Mouse (Mus musculus) B cell, adult 67 days (primary cell): ENCODE results near the gene Hist2h4. TPM values are rescaled to one million over a fixed set of nuclear protein-coding genes. Genes with fewer than 3 reads are reported as not detected.

Source experiments
- total RNA-seq, 2 experiments: library from RNA; stranded (reverse); gene quantifications; 4 replicates each; pipeline ENCODE4 v1.2.4; 2023

The Hist2h4 gene
- total RNA-seq: 10 to 100 TPM; 57.1 to 68.9 TPM

DNA sequence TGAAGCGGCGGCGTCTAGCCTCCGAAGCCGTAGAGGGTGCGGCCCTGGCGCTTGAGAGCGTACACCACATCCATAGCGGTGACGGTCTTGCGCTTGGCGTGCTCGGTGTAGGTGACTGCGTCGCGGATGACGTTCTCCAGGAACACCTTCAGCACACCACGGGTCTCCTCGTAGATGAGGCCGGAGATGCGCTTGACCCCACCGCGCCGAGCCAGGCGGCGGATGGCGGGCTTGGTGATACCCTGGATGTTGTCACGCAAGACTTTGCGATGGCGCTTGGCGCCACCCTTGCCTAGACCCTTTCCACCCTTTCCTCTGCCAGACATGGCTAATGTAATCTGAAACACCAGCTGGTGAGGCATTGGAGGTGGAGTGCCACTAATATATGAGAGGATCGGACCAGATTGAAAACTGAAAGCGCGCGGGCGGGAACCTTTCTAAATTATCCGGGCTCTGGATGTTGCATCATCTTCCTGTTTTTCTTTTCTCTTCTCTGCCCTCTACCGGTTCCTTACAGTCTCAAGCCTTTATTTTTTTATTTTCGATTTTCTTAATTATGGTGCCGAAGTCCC lies at the start of gene Hist2h4:
Gene Hist2h4 (minus strand): TSS at position 333 of the 572 bp plus-strand sequence.

DNA sequence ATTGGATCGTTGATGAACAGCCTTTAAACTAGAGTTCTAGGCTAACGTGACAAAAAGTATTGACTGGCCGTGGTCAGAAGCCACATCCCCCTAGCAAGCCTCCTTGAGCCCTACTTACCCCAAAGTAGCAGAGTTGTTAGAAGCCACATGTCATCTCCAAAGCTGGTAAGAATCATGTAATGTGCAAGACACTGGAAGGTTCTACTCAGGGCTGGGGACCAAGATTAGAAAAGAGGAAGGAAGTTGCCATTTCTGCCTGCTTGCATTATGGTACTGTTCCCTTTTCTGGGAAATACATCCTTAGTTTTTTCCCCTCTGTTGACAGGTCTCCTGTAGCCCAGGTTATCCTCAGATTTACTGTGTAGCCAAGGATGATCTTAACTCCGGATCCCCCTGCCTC lies 30.7 kb upstream of the Hist2h4 start, which contains the start of gene Fcgr1:
Gene Fcgr1 (minus strand): TSS at position 183 of the 400 bp plus-strand sequence.

DNA sequence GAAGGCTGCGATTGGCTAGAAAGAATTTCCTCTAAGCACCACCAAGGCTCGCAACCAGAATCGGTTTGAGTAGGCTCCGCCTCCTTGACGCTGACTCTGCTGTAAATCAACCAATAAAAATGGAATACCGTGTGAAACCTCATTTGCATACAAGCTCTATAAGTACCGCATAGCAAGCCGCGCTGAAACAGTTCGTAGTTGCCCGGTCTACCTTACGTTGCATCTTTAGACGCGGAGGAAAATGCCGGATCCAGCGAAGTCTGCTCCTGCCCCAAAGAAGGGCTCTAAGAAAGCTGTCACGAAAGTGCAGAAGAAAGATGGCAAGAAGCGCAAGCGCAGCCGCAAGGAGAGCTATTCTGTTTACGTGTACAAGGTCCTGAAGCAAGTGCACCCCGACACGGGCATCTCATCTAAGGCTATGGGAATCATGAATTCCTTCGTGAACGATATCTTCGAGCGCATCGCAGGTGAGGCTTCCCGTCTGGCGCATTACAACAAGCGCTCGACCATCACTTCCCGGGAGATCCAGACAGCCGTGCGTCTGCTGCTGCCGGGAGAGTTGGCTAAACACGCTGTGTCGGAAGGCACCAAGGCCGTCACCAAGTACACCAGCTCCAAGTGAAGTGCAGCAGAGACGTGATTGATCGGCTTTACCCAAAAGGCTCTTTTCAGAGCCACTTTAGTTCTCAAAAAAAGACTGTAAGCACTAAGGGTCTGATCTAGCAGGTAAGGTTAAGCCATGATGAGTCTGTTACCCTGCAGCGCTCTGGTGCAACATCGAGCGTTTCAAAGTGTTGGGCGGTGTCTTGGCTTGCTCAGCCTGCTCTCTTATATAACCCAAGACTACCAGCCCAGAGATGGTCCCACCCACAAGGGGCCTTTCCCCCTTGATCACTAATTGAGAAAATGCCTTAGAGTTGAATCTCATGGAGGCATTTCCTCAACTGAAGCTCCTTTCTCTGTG lies 6.7 kb upstream of the Hist2h4 start, which contains the start of gene Hist2h2bb:
Gene Hist2h2bb (plus strand): TSS at position 242 of the 964 bp plus-strand sequence.

DNA sequence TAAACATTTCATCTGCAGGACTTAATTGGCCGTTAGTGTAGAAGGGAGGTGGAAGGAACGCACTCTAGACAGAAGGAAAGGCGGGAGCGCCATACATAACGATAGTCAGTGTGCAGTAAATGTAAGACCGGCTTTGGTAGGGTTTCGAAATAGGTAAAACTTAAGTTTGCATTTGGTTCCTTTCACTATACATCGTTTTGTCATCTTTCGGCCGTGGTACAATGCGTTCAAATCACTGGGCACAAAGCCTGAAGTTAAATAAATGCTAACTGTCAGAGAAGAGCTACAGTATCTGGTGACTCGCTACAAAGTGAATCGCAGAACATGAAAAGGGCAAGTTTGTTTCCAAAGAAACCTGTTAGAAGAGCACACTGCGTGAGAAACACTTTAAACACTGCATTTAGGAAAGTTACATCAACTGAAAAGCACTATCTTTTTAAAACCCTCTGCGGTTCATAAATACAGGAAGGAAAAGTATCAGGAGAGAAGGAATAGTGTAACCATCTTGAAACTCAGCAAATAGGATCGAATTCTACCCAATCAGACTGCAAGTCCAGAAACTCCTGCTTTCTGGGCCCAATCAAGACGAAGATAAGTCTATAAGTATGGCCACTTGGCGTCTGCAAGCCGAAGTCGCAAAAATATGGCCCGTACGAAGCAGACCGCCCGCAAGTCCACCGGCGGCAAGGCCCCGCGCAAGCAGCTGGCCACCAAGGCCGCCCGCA lies 5.1 kb upstream of the Hist2h4 start, which contains the start of gene Hist2h3b:
Gene Hist2h3b (plus strand): TSS at position 604 of the 725 bp plus-strand sequence.

DNA sequence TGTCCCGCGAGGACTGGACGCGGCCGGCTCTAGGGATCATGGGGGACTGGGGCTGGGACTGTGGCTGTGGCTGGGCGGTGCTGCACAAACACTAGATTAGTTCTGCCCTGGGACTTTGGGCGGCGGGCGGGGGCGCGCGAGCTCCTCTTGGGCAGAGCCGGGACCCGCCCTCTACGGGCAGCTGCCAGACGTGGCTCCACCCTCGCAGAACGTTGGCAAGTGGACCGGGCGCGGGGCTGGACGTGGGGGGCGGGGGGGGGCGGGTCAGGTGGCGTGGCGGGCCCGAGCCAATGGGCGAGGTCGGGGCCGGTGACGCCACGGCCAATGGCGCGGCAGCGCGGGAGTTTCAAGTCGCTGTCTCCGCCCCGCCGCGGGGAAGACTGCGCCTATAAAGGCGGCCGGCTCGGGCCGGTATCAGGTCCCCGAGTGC lies 16.7 kb downstream of the Hist2h4 start, which contains the start of gene Hist2h3c1:
Gene Hist2h3c1 (plus strand): TSS at position 259 of the 430 bp plus-strand sequence.

DNA sequence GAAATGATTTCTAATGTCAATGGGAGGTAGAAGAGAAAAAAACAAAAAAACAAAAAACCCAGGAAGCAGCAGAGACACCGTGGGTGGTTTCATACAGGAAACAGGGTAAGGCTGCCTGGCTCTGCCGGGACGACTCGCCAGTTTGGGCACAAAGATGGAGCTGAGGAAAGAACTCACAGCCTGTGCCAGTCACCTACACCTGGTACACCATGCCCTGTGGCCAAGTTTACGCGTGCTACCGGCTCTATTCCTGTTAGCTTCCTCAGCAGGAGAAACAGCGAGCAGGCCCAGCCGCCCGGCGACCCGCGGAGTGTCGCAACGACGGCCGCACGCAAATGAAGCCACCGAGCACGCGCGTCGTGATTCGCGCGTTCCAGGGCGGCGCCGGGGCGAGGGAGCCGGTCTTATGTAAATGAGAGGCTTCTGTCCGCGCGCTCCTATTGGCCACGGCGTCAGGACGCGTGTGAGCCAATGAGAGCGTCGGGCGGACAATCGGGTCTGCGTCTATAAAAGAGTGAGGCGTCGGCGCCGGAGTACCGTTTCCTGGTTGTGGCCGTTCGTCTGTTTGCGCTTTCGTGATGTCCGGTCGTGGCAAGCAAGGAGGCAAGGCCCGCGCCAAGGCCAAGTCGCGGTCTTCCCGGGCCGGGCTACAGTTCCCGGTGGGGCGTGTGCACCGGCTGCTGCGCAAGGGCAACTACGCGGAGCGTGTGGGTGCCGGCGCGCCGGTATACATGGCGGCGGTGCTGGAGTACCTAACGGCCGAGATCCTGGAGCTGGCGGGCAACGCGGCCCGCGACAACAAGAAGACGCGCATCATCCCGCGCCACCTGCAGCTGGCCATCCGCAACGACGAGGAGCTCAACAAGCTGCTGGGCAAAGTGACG lies 17.9 kb downstream of the Hist2h4 start, which contains the start of gene Hist2h2aa1:
Gene Hist2h2aa1 (plus strand): TSS at position 495 of the 884 bp plus-strand sequence.

DNA sequence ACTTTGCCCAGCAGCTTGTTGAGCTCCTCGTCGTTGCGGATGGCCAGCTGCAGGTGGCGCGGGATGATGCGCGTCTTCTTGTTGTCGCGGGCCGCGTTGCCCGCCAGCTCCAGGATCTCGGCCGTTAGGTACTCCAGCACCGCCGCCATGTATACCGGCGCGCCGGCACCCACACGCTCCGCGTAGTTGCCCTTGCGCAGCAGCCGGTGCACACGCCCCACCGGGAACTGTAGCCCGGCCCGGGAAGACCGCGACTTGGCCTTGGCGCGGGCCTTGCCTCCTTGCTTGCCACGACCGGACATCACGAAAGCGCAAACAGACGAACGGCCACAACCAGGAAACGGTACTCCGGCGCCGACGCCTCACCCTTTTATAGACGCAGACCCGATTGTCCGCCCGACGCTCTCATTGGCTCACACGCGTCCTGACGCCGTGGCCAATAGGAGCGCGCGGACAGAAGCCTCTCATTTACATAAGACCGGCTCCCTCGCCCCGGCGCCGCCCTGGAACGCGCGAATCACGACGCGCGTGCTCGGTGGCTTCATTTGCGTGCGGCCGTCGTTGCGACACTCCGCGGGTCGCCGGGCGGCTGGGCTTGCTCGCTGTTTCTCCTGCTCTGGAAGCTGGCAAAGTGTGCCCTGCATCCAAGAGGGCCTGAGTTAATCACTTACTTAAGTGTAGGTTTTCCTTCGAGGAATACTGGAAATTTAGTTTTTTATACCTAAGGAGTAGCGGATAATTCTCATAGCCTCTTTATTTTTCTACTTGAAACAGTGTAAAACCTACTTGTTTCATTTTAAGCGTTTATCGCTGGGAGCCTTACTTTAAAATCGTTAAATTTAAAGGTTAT lies 22.9 kb downstream of the Hist2h4 start, which contains the start of gene Hist2h2aa2:
Gene Hist2h2aa2 (minus strand): TSS at position 328 of the 850 bp plus-strand sequence.

DNA sequence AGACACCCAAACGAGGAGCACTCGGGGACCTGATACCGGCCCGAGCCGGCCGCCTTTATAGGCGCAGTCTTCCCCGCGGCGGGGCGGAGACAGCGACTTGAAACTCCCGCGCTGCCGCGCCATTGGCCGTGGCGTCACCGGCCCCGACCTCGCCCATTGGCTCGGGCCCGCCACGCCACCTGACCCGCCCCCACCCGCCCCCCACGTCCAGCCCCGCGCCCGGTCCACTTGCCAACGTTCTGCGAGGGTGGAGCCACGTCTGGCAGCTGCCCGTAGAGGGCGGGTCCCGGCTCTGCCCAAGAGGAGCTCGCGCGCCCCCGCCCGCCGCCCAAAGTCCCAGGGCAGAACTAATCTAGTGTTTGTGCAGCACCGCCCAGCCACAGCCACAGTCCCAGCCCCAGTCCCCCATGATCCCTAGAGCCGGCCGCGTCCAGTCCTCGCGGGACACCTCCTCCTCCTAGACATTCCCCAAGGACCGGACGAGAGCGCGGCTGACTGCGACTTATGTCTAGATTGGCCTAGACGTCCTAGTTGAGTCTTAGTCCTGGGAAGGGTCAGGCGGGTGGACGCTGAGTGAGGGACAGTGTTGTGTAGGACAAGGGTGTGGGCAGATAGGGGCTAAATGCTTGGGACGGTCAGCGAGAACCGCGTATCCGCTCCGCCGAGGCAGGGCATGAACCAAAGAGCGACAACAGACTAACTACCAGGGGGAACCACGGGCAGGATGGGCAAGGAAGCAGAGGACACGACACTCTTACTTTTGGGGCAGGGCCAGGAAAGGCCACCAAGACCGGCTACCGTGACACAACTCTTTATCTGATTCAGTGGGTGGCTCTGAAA lies 23.9 kb downstream of the Hist2h4 start, which contains the start of gene Hist2h3c2:
Gene Hist2h3c2 (minus strand): TSS at position 174 of the 840 bp plus-strand sequence.

DNA sequence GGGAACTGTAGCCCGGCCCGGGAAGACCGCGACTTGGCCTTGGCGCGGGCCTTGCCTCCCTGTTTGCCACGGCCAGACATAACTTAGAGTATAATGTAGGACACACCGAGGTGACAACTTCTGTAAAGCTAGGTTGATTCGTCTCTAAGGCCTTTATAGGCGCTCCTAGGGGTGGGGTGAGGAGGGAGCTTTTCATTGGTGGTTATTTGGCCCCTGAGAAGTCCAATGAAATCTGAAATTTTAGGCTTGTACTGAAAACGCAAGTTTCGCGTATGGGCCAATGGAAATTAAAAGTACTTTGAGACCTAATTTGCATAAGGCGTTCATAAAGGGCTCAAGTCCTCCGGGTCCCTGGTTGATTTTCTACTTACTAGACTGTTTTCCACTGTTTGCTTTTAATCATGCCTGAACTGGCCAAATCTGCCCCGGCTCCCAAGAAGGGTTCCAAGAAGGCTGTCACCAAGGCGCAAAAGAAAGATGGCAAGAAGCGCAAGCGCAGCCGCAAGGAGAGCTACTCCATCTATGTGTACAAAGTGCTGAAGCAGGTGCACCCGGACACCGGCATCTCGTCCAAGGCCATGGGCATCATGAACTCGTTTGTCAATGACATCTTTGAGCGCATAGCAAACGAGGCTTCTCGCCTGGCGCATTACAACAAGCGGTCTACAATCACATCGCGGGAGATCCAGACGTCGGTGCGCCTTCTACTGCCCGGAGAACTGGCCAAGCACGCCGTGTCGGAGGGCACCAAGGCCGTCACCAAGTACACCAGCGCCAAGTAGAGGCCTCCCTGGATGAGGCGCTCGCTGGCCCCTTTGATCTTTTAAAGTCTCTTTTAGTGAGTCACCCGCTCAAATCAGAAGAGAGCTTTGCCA lies 42.1 kb downstream of the Hist2h4 start, which contains the start of the genes Hist2h2ac and Hist2h2be:
Gene Hist2h2ac (minus strand): TSS at position 116 of the 875 bp plus-strand sequence.
Gene Hist2h2be (plus strand): TSS at position 355 of the 875 bp plus-strand sequence.

DNA sequence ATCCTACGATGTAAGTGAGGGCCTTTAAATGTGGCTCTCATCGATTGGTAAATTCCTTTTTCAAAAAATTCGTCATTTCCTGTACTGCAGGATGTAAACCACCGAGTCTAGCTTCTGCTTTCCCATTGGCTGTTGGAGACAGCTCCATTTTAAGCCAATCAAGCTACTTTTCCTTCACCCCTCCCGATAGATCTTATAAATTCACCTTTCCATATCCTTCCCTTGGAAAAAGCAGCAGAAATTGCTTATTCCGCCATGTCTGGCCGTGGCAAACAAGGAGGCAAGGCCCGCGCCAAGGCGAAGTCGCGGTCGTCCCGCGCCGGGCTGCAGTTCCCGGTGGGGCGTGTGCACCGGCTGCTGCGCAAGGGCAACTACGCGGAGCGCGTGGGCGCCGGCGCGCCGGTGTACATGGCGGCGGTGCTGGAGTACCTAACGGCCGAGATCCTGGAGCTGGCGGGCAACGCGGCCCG lies 43.4 kb downstream of the Hist2h4 start, which contains the start of the genes Bola1 and Hist2h2ab:
Gene Bola1 (minus strand): TSS at position 49 of the 470 bp plus-strand sequence.
Gene Hist2h2ab (plus strand): TSS at position 205 of the 470 bp plus-strand sequence.

Other genes starting within 250 kb of the Hist2h4 start
- 10 to 100 TPM; 22.5 to 26.8 TPM for gene Vps45, start 204.8 kb downstream of the Hist2h4 start, total RNA-seq
- gene Otud7b, start 158.8 kb downstream of the Hist2h4 start, total RNA-seq: 10 to 100 TPM; 61.6 to 63.2 TPM
- 1 to 10 TPM; 3.2 to 3.5 TPM for gene Mtmr11, start 101.3 kb downstream of the Hist2h4 start, total RNA-seq
- 10 to 100 TPM; 86.0 to 89.2 TPM for gene Sf3b4, start 91.0 kb downstream of the Hist2h4 start, total RNA-seq
- 1 to 10 TPM; 1.9 to 2.8 TPM for gene Sv2a, start 82.2 kb downstream of the Hist2h4 start, total RNA-seq
- gene Bola1, start 43.6 kb downstream of the Hist2h4 start, total RNA-seq: 10 to 100 TPM in 1 of 2 experiments, 1 to 10 TPM in 1; 8.9 to 12.7 TPM
- 1 to 10 TPM; 3.6 to 6.4 TPM for gene Hist2h2ab, start 43.4 kb downstream of the Hist2h4 start, total RNA-seq
- 100 to 1,000 TPM; 121 to 127 TPM for gene Hist2h2ac, start 42.4 kb downstream of the Hist2h4 start, total RNA-seq
- gene Hist2h2be, start 42.2 kb downstream of the Hist2h4 start, total RNA-seq: 1 to 10 TPM; 5.3 to 5.9 TPM
- 1 to 10 TPM; 1.5 to 2.7 TPM for gene Hist2h3c2, start 24.2 kb downstream of the Hist2h4 start, total RNA-seq
- gene Hist2h2aa2, start 23.0 kb downstream of the Hist2h4 start, total RNA-seq: 100 to 1,000 TPM; 794 to 801 TPM
- gene Hist2h2aa1, start 17.8 kb downstream of the Hist2h4 start, total RNA-seq: 10 to 100 TPM in 1 of 2 experiments, not detected in 1; 26.8 TPM
- gene Hist2h3c1, start 16.6 kb downstream of the Hist2h4 start, total RNA-seq: not detected
- 100 to 1,000 TPM; 160 to 180 TPM for gene Hist2h3b, start 5.3 kb upstream of the Hist2h4 start, total RNA-seq
- 100 to 1,000 TPM; 237 to 261 TPM for gene Hist2h2bb, start 6.4 kb upstream of the Hist2h4 start, total RNA-seq
- under 1 TPM in 1 of 2 experiments, not detected in 1; 0.61 TPM for gene Fcgr1, start 30.7 kb upstream of the Hist2h4 start, total RNA-seq
- not detected for gene BC107364, start 189.0 kb upstream of the Hist2h4 start, total RNA-seq